Mouse (Mus musculus) CH12.LX (cell line): ENCODE data around the gene Rabggta. TPM values are rescaled to one million over a fixed set of nuclear protein-coding genes. Genes with fewer than 3 reads are reported as not detected.

ENCODE experiments used
- DNase-seq: peaks from one replicate; pipeline ENCODE4 v3.0.0-alpha.2; 2013; ENCODE audit errors: extremely low read depth
- H3K27ac ChIP-seq: 2 replicates; pipeline ENCODE4 v1.5.1; 2012; ENCODE audit warnings: low read depth, mild to moderate bottlenecking, control low read depth, moderate library complexity; ENCODE audit not compliant: insufficient read depth
- H3K27me3 ChIP-seq: replicated peaks from 2 replicates; pipeline ENCODE3; 2012; ENCODE audit warnings: inconsistent platforms
- H3K36me3 ChIP-seq, 2 experiments: replicated peaks in 1 of 2; 2 replicates each; pipeline versions ENCODE3 to v1.6.1; 2012; ENCODE audit warnings: inconsistent platforms in 1 of 2, low read length in 1 of 2, mild to moderate bottlenecking in 1 of 2, mixed read lengths in 1 of 2, moderate library complexity in 1 of 2; ENCODE audit not compliant: control insufficient read depth in 1 of 2, insufficient read depth in 1 of 2
- H3K4me1 ChIP-seq, 2 experiments: 2 replicates each; pipeline ENCODE4 v1.6.1; 2012; ENCODE audit warnings: inconsistent platforms in 1 of 2, moderate library complexity in 1 of 2; ENCODE audit not compliant: insufficient read depth in 2 of 2, control insufficient read depth in 1 of 2
- H3K4me2 ChIP-seq: 2 replicates; pipeline ENCODE4 v1.6.1; 2012; ENCODE audit warnings: low read depth, mild to moderate bottlenecking, control low read depth; ENCODE audit not compliant: poor library complexity, insufficient read depth, severe bottlenecking
- H3K4me3 ChIP-seq, 3 experiments: fragments of 150-350 bp in 1 of 3; sonication (generic) in 1 of 3; replicated peaks in 1 of 3; 2 replicates each; pipeline versions ENCODE3 to v1.5.1; 2011 to 2012; ENCODE audit warnings: low read depth in 2 of 3, low read length in 2 of 3, mild to moderate bottlenecking in 2 of 3, moderate library complexity in 2 of 3, control low read depth in 1 of 3, improper control_type of control experiment in 1 of 3, inconsistent platforms in 1 of 3, mixed read lengths in 1 of 3; ENCODE audit not compliant: poor library complexity in 1 of 3
- H3K79me2 ChIP-seq: replicated peaks from 2 replicates; pipeline ENCODE4 v1.6.1; 2012; ENCODE audit warnings: mild to moderate bottlenecking, moderate library complexity; ENCODE audit not compliant: control insufficient read depth, poor library complexity, insufficient read depth, severe bottlenecking; ENCODE audit errors: extremely low read depth
- H3K9ac ChIP-seq: 2 replicates; pipeline ENCODE4 v1.6.1; 2012; ENCODE audit warnings: low read depth, mild to moderate bottlenecking, control low read depth, moderate library complexity; ENCODE audit not compliant: insufficient read depth
- H3K9me3 ChIP-seq: replicated peaks from 2 replicates; pipeline ENCODE3; 2012; ENCODE audit warnings: low read length, inconsistent platforms, mixed read lengths
- BHLHE40 ChIP-seq: IDR thresholded peaks from 2 replicates; pipeline ENCODE4 v1.6.1; 2011; ENCODE audit warnings: mild to moderate bottlenecking, low read depth, low read length, improper control_type of control experiment
- CHD1 ChIP-seq: IDR thresholded peaks from 2 replicates; pipeline ENCODE4 v1.6.1; 2012; ENCODE audit warnings: low read depth, low read length, improper control_type of control experiment, inconsistent platforms
- CHD2 ChIP-seq: IDR thresholded peaks from 2 replicates; pipeline ENCODE4 v1.6.1; 2011; ENCODE audit warnings: low read length, improper control_type of control experiment
- CTCF ChIP-seq, 2 experiments: IDR thresholded peaks in 1 of 2; conservative IDR thresholded peaks in 1 of 2; 2 replicates each; pipeline ENCODE4 v1.5.1; 2011 to 2012; ENCODE audit warnings: low read depth in 2 of 2, low read length in 2 of 2, improper control_type of control experiment in 1 of 2, inconsistent platforms in 1 of 2, mild to moderate bottlenecking in 1 of 2, moderate library complexity in 1 of 2
- E2F4 ChIP-seq: IDR thresholded peaks from 2 replicates; pipeline ENCODE4 v1.6.1; 2011; ENCODE audit warnings: low read depth, low read length, improper control_type of control experiment; ENCODE audit not compliant: insufficient replicate concordance
- ELF1 ChIP-seq: IDR thresholded peaks from 2 replicates; pipeline ENCODE4 v1.6.1; 2014; ENCODE audit warnings: low read depth, mild to moderate bottlenecking, inconsistent platforms, low read length, improper control_type of control experiment
- EP300 ChIP-seq: IDR thresholded peaks from 2 replicates; pipeline ENCODE4 v1.6.1; 2011; ENCODE audit warnings: low read length, improper control_type of control experiment
- ETS1 ChIP-seq: conservative IDR thresholded peaks from 2 replicates; pipeline ENCODE4 v1.6.1; 2012; ENCODE audit warnings: low read depth, mild to moderate bottlenecking, inconsistent platforms, low read length, improper control_type of control experiment, moderate library complexity
- GABPA ChIP-seq: IDR thresholded peaks from 2 replicates; pipeline ENCODE4 v1.6.1; 2012; ENCODE audit warnings: low read depth, low read length, improper control_type of control experiment, inconsistent platforms; ENCODE audit not compliant: insufficient replicate concordance
- HCFC1 ChIP-seq: IDR thresholded peaks from 2 replicates; pipeline ENCODE4 v1.6.1; 2012; ENCODE audit warnings: low read depth, mild to moderate bottlenecking, inconsistent platforms, low read length, improper control_type of control experiment
- IRF4 ChIP-seq: IDR thresholded peaks from 2 replicates; pipeline ENCODE4 v1.6.1; 2014; ENCODE audit warnings: low read depth, mild to moderate bottlenecking, inconsistent platforms, low read length, improper control_type of control experiment
- JUN ChIP-seq: IDR thresholded peaks from 2 replicates; pipeline ENCODE4 v1.6.1; 2011; ENCODE audit warnings: low read depth, mild to moderate bottlenecking, low read length, improper control_type of control experiment, moderate library complexity; ENCODE audit not compliant: insufficient read depth
- JUND ChIP-seq: conservative IDR thresholded peaks from 2 replicates; pipeline ENCODE4 v1.6.1; 2011; ENCODE audit warnings: low read depth, low read length, improper control_type of control experiment
- KAT2A ChIP-seq: IDR thresholded peaks from 2 replicates; pipeline ENCODE4 v1.6.1; 2012; ENCODE audit warnings: low read length, improper control_type of control experiment, inconsistent platforms; ENCODE audit not compliant: insufficient replicate concordance
- MAFK ChIP-seq: IDR thresholded peaks from 2 replicates; pipeline ENCODE4 v1.6.1; 2011; ENCODE audit warnings: low read length, improper control_type of control experiment; ENCODE audit not compliant: insufficient replicate concordance
- MAX ChIP-seq: IDR thresholded peaks from 2 replicates; pipeline ENCODE4 v1.6.1; 2011; ENCODE audit warnings: low read length, improper control_type of control experiment
- MAZ ChIP-seq: IDR thresholded peaks from 2 replicates; pipeline ENCODE4 v1.6.1; 2012; ENCODE audit warnings: low read depth, mild to moderate bottlenecking, inconsistent platforms, low read length, improper control_type of control experiment, moderate library complexity
- MEF2A ChIP-seq: IDR thresholded peaks from 2 replicates; pipeline ENCODE4 v1.6.1; 2014; ENCODE audit warnings: low read depth, mild to moderate bottlenecking, inconsistent platforms, low read length, improper control_type of control experiment, borderline replicate concordance
- MXI1 ChIP-seq: IDR thresholded peaks from 2 replicates; pipeline ENCODE4 v1.6.1; 2011; ENCODE audit warnings: mild to moderate bottlenecking, low read depth, low read length, improper control_type of control experiment
- MYC ChIP-seq: IDR thresholded peaks from 2 replicates; pipeline ENCODE4 v1.6.1; 2011; ENCODE audit warnings: low read depth, mild to moderate bottlenecking, improper control_type of control experiment, low read length
- NELFE ChIP-seq: IDR thresholded peaks from 2 replicates; pipeline ENCODE4 v1.6.1; 2011; ENCODE audit warnings: low read depth, low read length, improper control_type of control experiment
- NRF1 ChIP-seq: IDR thresholded peaks from 2 replicates; pipeline ENCODE4 v1.6.1; 2014; ENCODE audit warnings: low read depth, mild to moderate bottlenecking, inconsistent platforms, low read length, improper control_type of control experiment, moderate library complexity
- PAX5 ChIP-seq: IDR thresholded peaks from 2 replicates; pipeline ENCODE4 v1.6.1; 2012; ENCODE audit warnings: low read length, inconsistent platforms, mixed read lengths
- POLR2A ChIP-seq: IDR thresholded peaks from 2 replicates; pipeline ENCODE4 v1.6.1; 2011; ENCODE audit warnings: low read depth, mild to moderate bottlenecking, improper control_type of control experiment, low read length
- POLR2AphosphoS2 ChIP-seq: IDR thresholded peaks from 2 replicates; pipeline ENCODE4 v1.6.1; 2011; ENCODE audit warnings: low read depth, low read length, improper control_type of control experiment
- RAD21 ChIP-seq: IDR thresholded peaks from 2 replicates; pipeline ENCODE4 v1.6.1; 2011; ENCODE audit warnings: low read depth, mild to moderate bottlenecking, low read length, improper control_type of control experiment, moderate library complexity
- RCOR1 ChIP-seq: conservative IDR thresholded peaks from 2 replicates; pipeline ENCODE4 v1.6.1; 2012; ENCODE audit warnings: low read depth, mild to moderate bottlenecking, inconsistent platforms, low read length, improper control_type of control experiment
- SIN3A ChIP-seq: IDR thresholded peaks from 2 replicates; pipeline ENCODE4 v1.6.1; 2012; ENCODE audit warnings: low read length, improper control_type of control experiment, inconsistent platforms
- SMC3 ChIP-seq: IDR thresholded peaks from 2 replicates; pipeline ENCODE4 v1.6.1; 2011; ENCODE audit warnings: low read depth, low read length, improper control_type of control experiment
- TBP ChIP-seq: conservative IDR thresholded peaks from 2 replicates; pipeline ENCODE4 v1.6.1; 2011; ENCODE audit warnings: low read depth, low read length, improper control_type of control experiment
- TCF12 ChIP-seq: IDR thresholded peaks from 2 replicates; pipeline ENCODE4 v1.6.1; 2014; ENCODE audit warnings: low read depth, mild to moderate bottlenecking, inconsistent platforms, low read length, improper control_type of control experiment
- UBTF ChIP-seq: IDR thresholded peaks from 2 replicates; pipeline ENCODE4 v1.6.1; 2012; ENCODE audit warnings: low read depth, mild to moderate bottlenecking, inconsistent platforms, low read length, improper control_type of control experiment, moderate library complexity
- USF1 ChIP-seq: IDR thresholded peaks from 2 replicates; pipeline ENCODE4 v1.6.1; 2014; ENCODE audit warnings: low read depth, mild to moderate bottlenecking, inconsistent platforms, low read length, improper control_type of control experiment
- USF2 ChIP-seq: conservative IDR thresholded peaks from 2 replicates; pipeline ENCODE4 v1.6.1; 2011; ENCODE audit warnings: low read depth, low read length, improper control_type of control experiment
- ZC3H11A ChIP-seq: IDR thresholded peaks from 2 replicates; pipeline ENCODE4 v1.6.1; 2012; ENCODE audit warnings: low read depth, mild to moderate bottlenecking, inconsistent platforms, low read length, improper control_type of control experiment
- ZKSCAN1 ChIP-seq: IDR thresholded peaks from 2 replicates; pipeline ENCODE4 v1.6.1; 2012; ENCODE audit warnings: low read depth, inconsistent platforms, low read length, improper control_type of control experiment, borderline replicate concordance
- ZMIZ1 ChIP-seq: IDR thresholded peaks from 2 replicates; pipeline ENCODE4 v1.6.1; 2012; ENCODE audit warnings: low read depth, mild to moderate bottlenecking, inconsistent platforms, low read length, improper control_type of control experiment
- ZNF384 ChIP-seq: IDR thresholded peaks from 2 replicates; pipeline ENCODE4 v1.6.1; 2012; ENCODE audit warnings: low read depth, low read length, improper control_type of control experiment, inconsistent platforms
- dilution Hi-C: fragments of 300-500 bp; cut with MboI; formaldehyde crosslinking; loops from 2 replicates; pipeline ENCODE4 v1.14.3; 2020; ENCODE audit warnings: low sequenced_read_pairs; ENCODE audit not compliant: extremely low pct_unique_long_range_greater_than_20kb, extremely low pct_ligation_motif_present
- in situ Hi-C: fragments of 300-500 bp; cut with MboI; formaldehyde crosslinking; loops from 3 replicates; pipeline ENCODE4 v1.14.3; 2019; ENCODE audit warnings: low sequenced_read_pairs, low pct_ligation_motif_present, low pct_unique_long_range_greater_than_20kb, mixed read lengths
- polyA plus RNA-seq: library from polyadenylated mRNA; unstranded; fragments of >175 nt; gene quantifications from 2 replicates; pipeline ENCODE4 v1.2.1, GENCODE M21; 2012; ENCODE audit warnings: low read depth; ENCODE audit not compliant: insufficient read length
- total RNA-seq, 2 experiments: library from RNA; depleted of rRNA; stranded (reverse); fragments of 300-350 nt in 1 of 2; fragments of >200 nt in 1 of 2; gene quantifications; 2 replicates each; pipeline ENCODE4 v1.2.3; 2012 to 2014

Rabggta gene
- total and polyA plus RNA-seq, 3 experiments = 13.9 to 21.9 (median 16.2) TPM

GRCm38 (mm10) chr14:55671833-55672740 is 50.0 kb downstream of the Rabggta start, which contains the start of the genes Gmpr2 and Nedd8:
Gene Gmpr2, plus strand, starts transcription at chr14:55671941.
Gene Nedd8, minus strand, starts transcription at chr14:55672124.
- in situ Hi-C loops = no loop called here
- TF ChIP-seq SMC3 = no peak
- TF ChIP-seq PAX5 = no peak
- TF ChIP-seq ETS1 = peak; percentile 51; the same call in 1 of the 2 replicates
- TF ChIP-seq TBP = peak; percentile 77
- TF ChIP-seq JUND = no peak
- TF ChIP-seq EP300 = no peak
- no peak for TF ChIP-seq RAD21
- TF ChIP-seq MAFK = no peak
- no peak for TF ChIP-seq CHD1
- TF ChIP-seq MAZ = no peak
- TF ChIP-seq ZNF384 = 0 out of 2 replicates have a peak, but pooled peaks have one; percentile 5
- peak; percentile 93 for TF ChIP-seq BHLHE40
- TF ChIP-seq KAT2A = peak; percentile 100
- no peak for TF ChIP-seq NRF1
- peak; percentile 93 for TF ChIP-seq SIN3A
- TF ChIP-seq GABPA = peak; percentile 89; the same call in 1 of the 2 replicates
- peak; percentile 61 for TF ChIP-seq IRF4
- TF ChIP-seq JUN = no peak
- peak; percentile 87 for TF ChIP-seq CHD2
- no peak for TF ChIP-seq POLR2AphosphoS2
- no peak for TF ChIP-seq E2F4
- peak; percentile 71 for TF ChIP-seq NELFE
- TF ChIP-seq USF1 = no peak
- no peak for TF ChIP-seq ZMIZ1
- peak; percentile 70; the same call in 1 of the 2 replicates for TF ChIP-seq MXI1
- TF ChIP-seq UBTF = no peak; the same call in 1 of the 2 replicates
- peak; percentile 75 for TF ChIP-seq POLR2A
- TF ChIP-seq TCF12 = peak; percentile 61; the same call in 1 of the 2 replicates
- no peak for TF ChIP-seq RCOR1
- no peak for TF ChIP-seq ZKSCAN1
- peak; percentile 85 for TF ChIP-seq ELF1
- TF ChIP-seq USF2 = no peak
- peak; percentile 92 for TF ChIP-seq MYC
- TF ChIP-seq ZC3H11A = no peak
- TF ChIP-seq CTCF (conservative IDR thresholded peaks at IDR 0.05 in 1 of 2, IDR thresholded peaks at IDR 0.05 in 1 of 2; ENCODE audit: low read depth in 2 of 2, low read length in 2 of 2) = no peak
- TF ChIP-seq MAX = peak; percentile 92
- TF ChIP-seq MEF2A = no peak
- peak; percentile 95 for TF ChIP-seq HCFC1
- H3K36me3 ChIP-seq = peaks cover 19 to 49% of the 10 kb centered on the region in 2 experiments

More at GRCm38 (mm10) chr14:55671833-55672740, 50.0 kb downstream of the Rabggta start, which contains the start of the genes Gmpr2 and Nedd8:
- H3K79me2 ChIP-seq = peaks cover 40% of the 10 kb centered on the region
- H3K4me3 ChIP-seq = peak within 1 kb of the TSS; percentile 56 to 76 (median 74)
- H3K9ac ChIP-seq = peak within 1 kb of the TSS; percentile 89
- dilution Hi-C loops = no loop called here
- H3K4me1 ChIP-seq = peaks cover 15 to 54% of the 10 kb centered on the region in 2 experiments; a peak in 3 of 4 replicates
- H3K27me3 ChIP-seq = no peaks in the 10 kb centered on the region
- peak within 1 kb of the TSS; percentile 95 for H3K4me2 ChIP-seq
- DNase-seq = peak; percentile 99
- H3K27ac ChIP-seq = peak within 1 kb of the TSS; percentile 84
- H3K9me3 ChIP-seq = no peaks in the 10 kb centered on the region
